In genomic region chr7:109965658-109966057, GRCm38 (mm10) we compare ENCODE assay signal across 25 mouse cellular contexts. TPM values are rescaled to one million over a fixed set of nuclear protein-coding genes. Genes with fewer than 3 reads are reported as not detected.
DNase-seq lines count a peak whose midpoint lies in the region; ATAC-seq and TF ChIP-seq lines count a peak whose summit lies in the region.
"Had no signal": no experiment of that assay in that cellular context is flagged by ENCODE, and none has a peak within 500 bp of the region (broad histone marks: within the 10 kb centered on the region; RNA-seq: fewer than 3 reads in every experiment).

No protein-coding gene starts in this region.

- TF ChIP-seq POLR2A in heart, adult 2 months (IDR thresholded peaks at IDR 0.05; ENCODE audit: insufficient read depth, low read depth, low read length) = no peak
- no peak for TF ChIP-seq POLR2A in ES-Bruce4 (IDR thresholded peaks at IDR 0.05; ENCODE audit: insufficient read depth, low read length)
- TF ChIP-seq POLR2A in bone marrow, adult 2 months (IDR thresholded peaks at IDR 0.05; ENCODE audit: borderline replicate concordance, control insufficient read depth, low read depth, low read length) = no peak

- no peaks in the 10 kb centered on the region for H3K9me3 ChIP-seq in liver, embryonic 14.5 days (ENCODE audit: control insufficient read depth, low read length)
- H3K9me3 ChIP-seq in ES-Bruce4 (replicated peaks; ENCODE audit: control insufficient read depth, insufficient read depth, low read length, poor library complexity, severe bottlenecking) = 0 out of 2 replicates have a peak, but pooled peaks cover 3% of the 10 kb centered on the region
- H3K9me3 ChIP-seq: embryonic facial prominence, embryonic 12.5 days; heart, embryonic 10.5 days; neural tube, embryonic 15.5 days; stomach, embryonic 15.5 days had no signal

- H3K27ac ChIP-seq in heart, adult 2 months = no peak overlapping the region
- H3K27ac ChIP-seq in liver, embryonic 14.5 days = no peak overlapping the region
- H3K27ac ChIP-seq in ES-Bruce4 (ENCODE audit: insufficient read depth, low read length) = no peak overlapping the region
- H3K27ac ChIP-seq in bone marrow, adult 2 months (ENCODE audit: control insufficient read depth, insufficient read depth, low read depth, low read length, poor library complexity) = no peak overlapping the region
- H3K27ac ChIP-seq: embryonic facial prominence, embryonic 12.5 days; heart, embryonic 10.5 days; hindbrain, embryonic 14.5 days; neural tube, embryonic 15.5 days; stomach, embryonic 15.5 days had no signal

- intact Hi-C loops in heart, adult 2 months (cut with DNase I) = loop anchor here (5.0 kb wide), 1 partner anchor 117 kb away; no protein-coding TSS in a partner anchor
- intact Hi-C loops in heart, postnatal 10 days (cut with DNase I) = loop anchor here (5.0 kb wide), 1 partner anchor 197 kb away; no protein-coding TSS in a partner anchor
- intact Hi-C loops in left cerebral cortex, postnatal 36 days (cut with DNase I) = no loop called here

- TF ChIP-seq CTCF in heart, adult 2 months (IDR thresholded peaks at IDR 0.05) = peak; percentile 35
- TF ChIP-seq CTCF in liver, embryonic 14.5 days (IDR thresholded peaks at IDR 0.05; ENCODE audit: low read depth) = peak; percentile 35; the same call in 1 of the 2 replicates
- TF ChIP-seq CTCF in ES-Bruce4 (IDR thresholded peaks at IDR 0.05; ENCODE audit: low read depth, low read length) = peak; percentile 54
- peak; percentile 27; the same call in 1 of the 2 replicates for TF ChIP-seq CTCF in bone marrow, adult 2 months (IDR thresholded peaks at IDR 0.05; ENCODE audit: control insufficient read depth, insufficient read depth, low read length)

- ATAC-seq in liver, embryonic 14.5 days (ENCODE audit: insufficient read depth) = no peak
- ATAC-seq: forebrain, embryonic 14.5 days; intestine, embryonic 16.5 days; midbrain, embryonic 16.5 days had no signal

- DNase-seq in heart, adult 2 months = no peak
- no peak for DNase-seq in heart, postnatal 10 days
- no peak for DNase-seq in liver, embryonic 14.5 days (ENCODE audit: low read depth in 3 of 3, low spot score in 3 of 3)
- DNase-seq in liver = no peak
- DNase-seq in urinary bladder, postnatal 36 days (ENCODE audit: low spot score in 2 of 2) = no peak
- DNase-seq in left cerebral cortex, postnatal 36 days (ENCODE audit: low spot score in 2 of 2) = no peak
- DNase-seq: adrenal gland, adult 2 months; cerebellum, adult 9-10 months; gastrocnemius, postnatal 36 days; heart, postnatal 14 days; kidney, postnatal 36 days; lung, adult 2 months; lung, postnatal 36 days had no signal

- H3K9ac ChIP-seq in heart, adult 2 months (ENCODE audit: low read depth, low read length) = no peak overlapping the region
- H3K9ac ChIP-seq in liver, embryonic 14.5 days (replicated peaks) = no peak overlapping the region
- H3K9ac ChIP-seq in ES-Bruce4 (ENCODE audit: low read depth, poor library complexity, severe bottlenecking) = no peak overlapping the region
- H3K9ac ChIP-seq: embryonic facial prominence, embryonic 12.5 days; hindbrain, embryonic 14.5 days; neural tube, embryonic 15.5 days; stomach, embryonic 15.5 days had no signal

- peaks cover 5% of the 10 kb centered on the region for H3K4me1 ChIP-seq in heart, adult 2 months (ENCODE audit: control insufficient read depth, insufficient read depth, low read length)
- H3K4me1 ChIP-seq in liver, embryonic 14.5 days (replicated peaks; ENCODE audit: control insufficient read depth in 2 of 2, insufficient read depth in 2 of 2, low read length in 1 of 2) = no peaks in the 10 kb centered on the region
- no peaks in the 10 kb centered on the region for H3K4me1 ChIP-seq in ES-Bruce4 (ENCODE audit: control insufficient read depth, insufficient read depth, low read length)
- no peaks in the 10 kb centered on the region; the same call in 1 of the 2 replicates for H3K4me1 ChIP-seq in bone marrow, adult 2 months (ENCODE audit: control insufficient read depth, insufficient read depth, low read length)

- H3K79me2 ChIP-seq in heart, adult 2 months (replicated peaks; ENCODE audit: control insufficient read depth, insufficient read depth, low read length) = no peaks in the 10 kb centered on the region

- H3K4me2 ChIP-seq in liver, embryonic 14.5 days (ENCODE audit: low read depth) = no peak overlapping the region
- H3K4me2 ChIP-seq: embryonic facial prominence, embryonic 12.5 days; hindbrain, embryonic 14.5 days; neural tube, embryonic 15.5 days; stomach, embryonic 15.5 days had no signal

- H3K36me3 ChIP-seq in heart, adult 2 months (ENCODE audit: control insufficient read depth, insufficient read depth, low read length) = peaks cover 2% of the 10 kb centered on the region; the same call in 1 of the 2 replicates
- no peaks in the 10 kb centered on the region for H3K36me3 ChIP-seq in liver, embryonic 14.5 days (replicated peaks; ENCODE audit: control insufficient read depth, insufficient read depth, low read depth)
- no peaks in the 10 kb centered on the region for H3K36me3 ChIP-seq in ES-Bruce4 (ENCODE audit: control insufficient read depth, insufficient read depth, low read length, poor library complexity, severe bottlenecking)
- H3K36me3 ChIP-seq: embryonic facial prominence, embryonic 12.5 days; G1E; heart, embryonic 10.5 days; neural tube, embryonic 15.5 days; stomach, embryonic 15.5 days had no signal

- no peak for TF ChIP-seq EP300 in heart, adult 2 months (IDR thresholded peaks at IDR 0.05; ENCODE audit: insufficient read depth, low read depth, low read length)
- no peak for TF ChIP-seq EP300 in liver, embryonic 14.5 days (IDR thresholded peaks at IDR 0.05; ENCODE audit: low read depth)
- TF ChIP-seq EP300 in ES-Bruce4 (IDR thresholded peaks at IDR 0.05; ENCODE audit: insufficient read depth, low read depth, low read length) = no peak

- H3K27me3 ChIP-seq in heart, adult 2 months (ENCODE audit: control insufficient read depth, insufficient read depth, low read length) = no peaks in the 10 kb centered on the region
- H3K27me3 ChIP-seq in liver, embryonic 14.5 days (ENCODE audit: control insufficient read depth, insufficient read depth, low read length) = no peaks in the 10 kb centered on the region
- no peaks in the 10 kb centered on the region; the same call in 1 of the 2 replicates for H3K27me3 ChIP-seq in ES-Bruce4 (ENCODE audit: control insufficient read depth, insufficient read depth, low read length, poor library complexity, severe bottlenecking)
- H3K27me3 ChIP-seq: embryonic facial prominence, embryonic 12.5 days; neural tube, embryonic 15.5 days; stomach, embryonic 15.5 days had no signal

- no peak overlapping the region for H3K4me3 ChIP-seq in heart, adult 2 months
- H3K4me3 ChIP-seq in liver, embryonic 14.5 days (ENCODE audit: insufficient read depth in 1 of 2, low read depth in 2 of 2, low read length in 2 of 2) = no peak overlapping the region
- no peak overlapping the region for H3K4me3 ChIP-seq in ES-Bruce4 (ENCODE audit: low read depth, low read length)
- H3K4me3 ChIP-seq in bone marrow, adult 2 months (replicated peaks; ENCODE audit: control insufficient read depth, low read depth, low read length) = no peak overlapping the region
- H3K4me3 ChIP-seq: embryonic facial prominence, embryonic 12.5 days; erythroblast, embryonic 14.5 days; heart, embryonic 10.5 days; neural tube, embryonic 15.5 days; stomach, embryonic 15.5 days had no signal

RNA-seq across cellular contexts. Expression of gene Dennd5a, which starts 5.4 kb away (rescaled TPM):
- 100 to 1,000 TPM; 106 to 136 TPM for total RNA-seq in heart, adult 2 months (2021)
- polyA plus RNA-seq in heart, adult 2 months (2012; rRNA removed) = 106 and 165 TPM in 2 replicates
- 100 to 1,000 TPM; 183 to 190 TPM for total RNA-seq in heart, postnatal 10 days (2021)
- 11.5 and 13.8 TPM in 2 replicates for polyA plus RNA-seq in liver, embryonic 14.5 days (2012; rRNA removed)
- 6.9 and 8.9 TPM in 2 replicates for polyA plus RNA-seq in liver, embryonic 14.5 days (2014; fragmentation: Nextera tagmentation; extraction: Ambion mirVana)
- polyA plus RNA-seq in ES-Bruce4 (2011; ENCODE audit: insufficient read depth, insufficient read length, low read depth, missing spikeins) = 56.2 and 58.6 TPM in 2 replicates
- polyA plus RNA-seq in bone marrow, adult 2 months (2011; ENCODE audit: insufficient read depth, insufficient read length, low replicate concordance, missing spikeins) = 27.2 and 54.9 TPM in 2 replicates
- 100 to 1,000 TPM; 228 to 243 TPM for total RNA-seq in left cerebral cortex, postnatal 36 days (2021)

RNA-seq across cellular contexts. Expression of gene Tmem41b, which starts 21.1 kb away (rescaled TPM):
- total RNA-seq in heart, adult 2 months (2021) = 10 to 100 TPM; 51.1 to 55.6 TPM
- polyA plus RNA-seq in heart, adult 2 months (2012; rRNA removed) = 22.2 and 40.3 TPM in 2 replicates
- 10 to 100 TPM; 51.5 to 60.6 TPM for total RNA-seq in heart, postnatal 10 days (2021)
- polyA plus RNA-seq in liver, embryonic 14.5 days (2012; rRNA removed) = 10.7 and 14.5 TPM in 2 replicates
- polyA plus RNA-seq in liver, embryonic 14.5 days (2014; fragmentation: Nextera tagmentation; extraction: Ambion mirVana) = 30.0 and 32.9 TPM in 2 replicates
- polyA plus RNA-seq in ES-Bruce4 (2011; ENCODE audit: insufficient read depth, insufficient read length, low read depth, missing spikeins) = 51.9 and 60.9 TPM in 2 replicates
- polyA plus RNA-seq in bone marrow, adult 2 months (2011; ENCODE audit: insufficient read depth, insufficient read length, low replicate concordance, missing spikeins) = 12.1 and 18.8 TPM in 2 replicates
- total RNA-seq in left cerebral cortex, postnatal 36 days (2021) = 10 to 100 TPM; 51.4 to 56.6 TPM

RNA-seq across cellular contexts. Expression of gene Ipo7, which starts 52.4 kb away (rescaled TPM):
- 10 to 100 TPM; 85.0 to 99.4 TPM for total RNA-seq in heart, adult 2 months (2021)
- 19.7 and 41.8 TPM in 2 replicates for polyA plus RNA-seq in heart, adult 2 months (2012; rRNA removed)
- total RNA-seq in heart, postnatal 10 days (2021) = 10 to 100 TPM; 89.1 to 98.3 TPM
- 13.6 and 22.2 TPM in 2 replicates for polyA plus RNA-seq in liver, embryonic 14.5 days (2012; rRNA removed)
- 9.1 and 10.2 TPM in 2 replicates for polyA plus RNA-seq in liver, embryonic 14.5 days (2014; fragmentation: Nextera tagmentation; extraction: Ambion mirVana)
- polyA plus RNA-seq in ES-Bruce4 (2011; ENCODE audit: insufficient read depth, insufficient read length, low read depth, missing spikeins) = 249 and 281 TPM in 2 replicates
- 49.4 and 54.4 TPM in 2 replicates for polyA plus RNA-seq in bone marrow, adult 2 months (2011; ENCODE audit: insufficient read depth, insufficient read length, low replicate concordance, missing spikeins)
- 100 to 1,000 TPM in 1 of 2 experiments, 10 to 100 TPM in 1; 92.1 to 100 TPM for total RNA-seq in left cerebral cortex, postnatal 36 days (2021)
